ENCODE assay signal across 11 mouse cellular contexts in the genomic region with DNA sequence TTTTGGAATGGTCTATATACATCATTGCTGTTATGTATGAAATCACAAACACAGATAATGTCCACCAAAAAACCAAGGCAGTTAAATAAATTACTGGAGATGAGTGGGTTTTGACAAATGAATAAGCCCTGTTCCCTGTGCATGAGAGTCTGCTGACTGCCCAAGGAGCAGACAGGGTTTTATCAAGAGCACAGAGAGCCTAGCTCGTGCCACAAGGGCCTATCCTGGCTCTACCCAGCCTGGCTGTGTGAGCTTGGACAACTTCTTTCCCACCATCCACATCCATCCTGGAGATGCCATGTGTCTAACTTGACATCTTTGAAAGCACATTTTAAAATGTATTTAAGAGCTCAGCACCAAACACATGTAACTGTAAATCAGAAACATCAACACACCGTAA.
DNase-seq lines count a peak whose midpoint lies in the region; ATAC-seq and TF ChIP-seq lines count a peak whose summit lies in the region.
"Had no signal": no experiment of that assay in that cellular context is flagged by ENCODE, and none has a peak within 500 bp of the region (broad histone marks: within the 10 kb centered on the region; RNA-seq: fewer than 3 reads in every experiment).

No protein-coding gene starts in this region.

- no peaks in the 10 kb centered on the region for H3K9me3 ChIP-seq in heart, embryonic 13.5 days
- H3K9me3 ChIP-seq in ES-Bruce4 (replicated peaks; ENCODE audit: control insufficient read depth, insufficient read depth, low read length, poor library complexity, severe bottlenecking), result no peaks in the 10 kb centered on the region
- no peaks in the 10 kb centered on the region for H3K9me3 ChIP-seq in forebrain, embryonic 13.5 days (replicated peaks)
- no peaks in the 10 kb centered on the region for H3K9me3 ChIP-seq in midbrain, embryonic 12.5 days

- H3K27me3 ChIP-seq in heart, embryonic 13.5 days (replicated peaks), result no peaks in the 10 kb centered on the region
- no peaks in the 10 kb centered on the region for H3K27me3 ChIP-seq in ES-Bruce4 (ENCODE audit: control insufficient read depth, insufficient read depth, low read length, poor library complexity, severe bottlenecking)
- no peaks in the 10 kb centered on the region for H3K27me3 ChIP-seq in forebrain, embryonic 13.5 days
- no peaks in the 10 kb centered on the region for H3K27me3 ChIP-seq in midbrain, embryonic 12.5 days

- peak overlapping the region; percentile 85 for H3K27ac ChIP-seq in heart, embryonic 13.5 days (replicated peaks)
- peak overlapping the region; percentile 93 for H3K27ac ChIP-seq in ES-Bruce4 (ENCODE audit: insufficient read depth, low read length)
- H3K27ac ChIP-seq in forebrain, embryonic 13.5 days, result peak overlapping the region; percentile 95
- peak overlapping the region; percentile 95 for H3K27ac ChIP-seq in midbrain, embryonic 12.5 days (replicated peaks)

- TF ChIP-seq CTCF in ES-Bruce4 (IDR thresholded peaks at IDR 0.05; ENCODE audit: low read depth, low read length), result no peak

- H3K4me3 ChIP-seq in heart, embryonic 13.5 days, result no peak overlapping the region
- H3K4me3 ChIP-seq in ES-Bruce4 (ENCODE audit: low read depth, low read length), result no peak overlapping the region
- no peak overlapping the region for H3K4me3 ChIP-seq in forebrain, embryonic 13.5 days
- H3K4me3 ChIP-seq in midbrain, embryonic 12.5 days, result 0 out of 2 replicates have a peak overlapping the region, but pooled peaks have one; percentile 12

- no peak for TF ChIP-seq POLR2A in ES-Bruce4 (IDR thresholded peaks at IDR 0.05; ENCODE audit: insufficient read depth, low read length)

- DNase-seq in heart, adult 9 months (ENCODE audit: low spot score in 2 of 2), result no peak
- no peak for DNase-seq in embryo, embryonic 10 days (ENCODE audit: low spot score)
- DNase-seq in adrenal gland, postnatal 25 days, result no peak
- DNase-seq in ovary, postnatal 14 days (ENCODE audit: low spot score), result no peak
- DNase-seq: kidney, adult 2 months; right cerebral cortex, adult 18-20 months had no signal

- no peak for TF ChIP-seq EP300 in ES-Bruce4 (IDR thresholded peaks at IDR 0.05; ENCODE audit: insufficient read depth, low read depth, low read length)

- no peak for ATAC-seq in heart, embryonic 13.5 days (ENCODE audit: extremely low read depth, insufficient number of reproducible peaks, low FRiP score, low TSS enrichment)
- ATAC-seq in forebrain, embryonic 13.5 days, result no peak
- no peak for ATAC-seq in midbrain, embryonic 12.5 days (ENCODE audit: low FRiP score, low read depth)
- ATAC-seq: activated CD4-positive, CD25-positive, alpha-beta regulatory T cell, adult 4 months had no signal

- 0 out of 2 replicates have a peak overlapping the region, but pooled peaks have one; percentile 62 for H3K9ac ChIP-seq in heart, embryonic 13.5 days
- peak overlapping the region; percentile 32; the same call in 1 of the 2 replicates for H3K9ac ChIP-seq in ES-Bruce4 (ENCODE audit: low read depth, poor library complexity, severe bottlenecking)
- H3K9ac ChIP-seq in forebrain, embryonic 13.5 days, result no peak overlapping the region
- peak overlapping the region; percentile 34; the same call in 1 of the 2 replicates for H3K9ac ChIP-seq in midbrain, embryonic 12.5 days (replicated peaks)

- peak overlapping the region; percentile 23; the same call in 1 of the 2 replicates for H3K4me2 ChIP-seq in heart, embryonic 13.5 days
- peak overlapping the region; percentile 30 for H3K4me2 ChIP-seq in forebrain, embryonic 13.5 days
- H3K4me2 ChIP-seq in midbrain, embryonic 12.5 days (replicated peaks), result peak overlapping the region; percentile 44

- 46% methylated on average over 2 of the region's 2 CpGs for WGBS in heart, embryonic 13.5 days
- 36% methylated on average over 2 of the region's 2 CpGs for WGBS in forebrain, embryonic 13.5 days
- 44% methylated on average over 2 of the region's 2 CpGs for WGBS in midbrain, embryonic 12.5 days

- peaks cover 100% of the 10 kb centered on the region for H3K4me1 ChIP-seq in heart, embryonic 13.5 days
- peaks cover 9% of the 10 kb centered on the region for H3K4me1 ChIP-seq in ES-Bruce4 (ENCODE audit: control insufficient read depth, insufficient read depth, low read length)
- H3K4me1 ChIP-seq in forebrain, embryonic 13.5 days, result peaks cover 100% of the 10 kb centered on the region
- peaks cover 98% of the 10 kb centered on the region for H3K4me1 ChIP-seq in midbrain, embryonic 12.5 days

- H3K36me3 ChIP-seq in heart, embryonic 13.5 days, result peaks cover 24% of the 10 kb centered on the region
- H3K36me3 ChIP-seq in ES-Bruce4 (ENCODE audit: control insufficient read depth, insufficient read depth, low read length, poor library complexity, severe bottlenecking), result peaks cover 2% of the 10 kb centered on the region
- peaks cover 13% of the 10 kb centered on the region for H3K36me3 ChIP-seq in forebrain, embryonic 13.5 days (ENCODE audit: poor library complexity, severe bottlenecking)
- peaks cover 16% of the 10 kb centered on the region for H3K36me3 ChIP-seq in midbrain, embryonic 12.5 days
